Mouse (Mus musculus) bone marrow, adult 2 months (tissue): Measurements from ENCODE around the gene Stat5a.

Experiments
- CTCF ChIP-seq: fragments of 200-500 bp; IDR thresholded peaks from 2 replicates; pipeline ENCODE4 v1.5.1; 2011; ENCODE audit warnings: low read length, control low read depth; ENCODE audit not compliant: control insufficient read depth, insufficient read depth
- POLR2A ChIP-seq: fragments of 200-500 bp; IDR thresholded peaks from 2 replicates; pipeline ENCODE4 v1.6.1; 2011; ENCODE audit warnings: low read depth, mild to moderate bottlenecking, control low read depth, low read length, borderline replicate concordance; ENCODE audit not compliant: control insufficient read depth

DNA sequence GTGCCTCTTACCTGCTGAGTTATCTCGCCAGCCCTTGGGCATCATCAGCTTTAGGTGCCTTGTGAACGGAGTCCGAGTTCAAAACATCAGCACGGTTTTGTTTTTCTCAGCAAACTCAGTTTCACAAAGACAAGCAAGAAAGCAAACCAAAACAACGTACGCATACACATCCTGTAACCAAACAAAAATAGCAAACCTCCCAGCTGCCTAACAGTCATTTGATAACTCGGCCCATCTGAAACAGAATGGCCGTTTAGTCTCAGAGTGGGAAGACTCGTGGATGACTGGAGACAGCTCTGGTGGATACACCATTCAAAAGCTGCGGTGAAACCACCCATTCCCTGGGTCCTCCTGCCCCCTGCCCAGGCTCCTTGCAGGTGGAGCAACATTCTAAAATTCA is 27.8 kb upstream of the Stat5a start:
- TF ChIP-seq CTCF: no peak
- no peak for TF ChIP-seq POLR2A
